Mouse (Mus musculus) G1E (cell line): Measurements from ENCODE around the gene Pparg.

Experiments
- CTCF ChIP-seq: IDR thresholded peaks from 2 replicates; pipeline ENCODE4 v1.5.1; 2012; ENCODE audit warnings: low read depth, low read length, inconsistent platforms, mixed read lengths
- GATA1 ChIP-seq: IDR thresholded peaks from 2 replicates; pipeline ENCODE4 v1.6.1; 2012; ENCODE audit warnings: borderline replicate concordance, low read length, inconsistent platforms, mixed read lengths

GRCm38 (mm10) chr6:115534617-115535016 is 173.9 kb downstream of the Pparg start:
- TF ChIP-seq CTCF (no peak), GATA1 (no peak)
